Mouse (Mus musculus) left cerebral cortex, postnatal 25 days (tissue): ENCODE results near the gene Cdk20. TPM values are rescaled to one million over a fixed set of nuclear protein-coding genes. Genes with fewer than 3 reads are reported as not detected.

Experiments used
- DNase-seq, 2 experiments: peaks; one replicate each; pipeline ENCODE4 v3.0.0; 2022; ENCODE audit warnings: low spot score in 2 of 2, mixed read lengths in 1 of 2
- intact Hi-C: fragments of 180-260 bp; cut with DNase I; formaldehyde crosslinking; loops from one replicate; pipeline ENCODE4 v1.15.1; 2025
- total RNA-seq, 2 experiments: library from RNA; stranded (reverse); gene quantifications; 2 replicates each; pipeline ENCODE4 v1.2.3; 2021

The Cdk20 gene
- total RNA-seq, 2 experiments from 2014 or later = 9.7 to 12.5 TPM

- intact Hi-C loops = no loop called here
- DNase-seq = peak in 1 of 2 experiments; percentile 19
Observed at GRCm38 (mm10) chr13:64465166-64465565, 33.1 kb downstream of the Cdk20 start.

GRCm38 (mm10) chr13:64467886-64468285 lies 35.8 kb downstream of the Cdk20 start:
- intact Hi-C loops = no loop called here
- DNase-seq = no peak

- intact Hi-C loops = no loop called here
- DNase-seq = no peak
Observed at GRCm38 (mm10) chr13:64477968-64478367, 45.9 kb downstream of the Cdk20 start.

GRCm38 (mm10) chr13:64479960-64480359 lies 47.8 kb downstream of the Cdk20 start:
- DNase-seq = no peak
- intact Hi-C loops = no loop called here

- no peak for DNase-seq
- intact Hi-C loops = no loop called here
Observed at GRCm38 (mm10) chr13:64489886-64490285, 57.8 kb downstream of the Cdk20 start.

Other genes with a start within 250 kb of the Cdk20 start
- gene Cdc14b, start 157.0 kb upstream of the Cdk20 start, total RNA-seq = 10 to 100 TPM in 1 of 2 experiments, 1 to 10 TPM in 1; 9.8 to 10.3 TPM
- gene Aaed1, start 119.6 kb upstream of the Cdk20 start, total RNA-seq = 10 to 100 TPM; 16.8 to 19.2 TPM
- gene Ctsl, start 61.4 kb upstream of the Cdk20 start, total RNA-seq = 100 to 1,000 TPM; 139 to 150 TPM
- not detected for gene Fam240b, start 65.5 kb downstream of the Cdk20 start, total RNA-seq